Mouse (Mus musculus): ENCODE measurements around the gene Spast.

Gene Spast

DNA sequence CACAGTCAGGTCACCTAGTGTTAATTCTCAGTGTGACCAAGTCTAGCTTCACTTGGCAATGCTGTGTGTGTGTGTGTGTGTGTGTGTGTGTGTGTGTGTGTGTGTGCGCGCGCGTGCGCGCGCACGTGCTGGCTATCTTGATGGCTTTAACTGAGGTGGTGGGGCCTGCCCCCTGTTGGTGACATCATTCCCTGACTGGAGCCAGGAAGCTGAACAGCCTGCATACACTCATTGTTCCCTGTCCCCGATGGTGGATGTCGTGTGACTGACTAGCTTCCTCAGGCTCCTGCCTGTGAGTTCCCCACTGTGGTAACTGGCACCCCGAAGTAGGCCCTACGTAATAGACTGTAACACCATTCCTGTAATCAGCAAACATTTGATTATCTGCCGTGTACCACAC, 92.7 kb downstream of the Spast start:
- peak; percentile 18 for DNase-seq

DNA sequence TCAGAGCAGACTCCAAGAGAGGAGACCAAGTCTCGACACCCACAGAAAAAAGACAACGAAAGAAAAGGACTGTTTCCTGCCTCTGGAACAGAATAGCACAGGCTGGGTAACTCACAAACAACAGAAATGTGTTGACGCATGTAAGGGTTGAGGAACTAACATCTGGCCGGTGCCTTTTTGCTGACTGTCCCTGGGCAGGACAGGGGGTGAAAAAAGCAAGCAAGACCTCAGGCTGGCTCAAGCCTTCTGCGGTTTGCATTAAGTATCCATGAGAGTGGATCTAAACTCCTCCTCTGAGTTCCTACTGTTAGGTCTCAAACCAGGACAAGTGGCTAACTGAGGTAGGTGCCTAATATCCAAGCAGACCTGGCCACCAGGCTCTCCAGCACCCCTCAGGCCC, 93.8 kb downstream of the Spast start:
- DNase-seq: no peak

DNA sequence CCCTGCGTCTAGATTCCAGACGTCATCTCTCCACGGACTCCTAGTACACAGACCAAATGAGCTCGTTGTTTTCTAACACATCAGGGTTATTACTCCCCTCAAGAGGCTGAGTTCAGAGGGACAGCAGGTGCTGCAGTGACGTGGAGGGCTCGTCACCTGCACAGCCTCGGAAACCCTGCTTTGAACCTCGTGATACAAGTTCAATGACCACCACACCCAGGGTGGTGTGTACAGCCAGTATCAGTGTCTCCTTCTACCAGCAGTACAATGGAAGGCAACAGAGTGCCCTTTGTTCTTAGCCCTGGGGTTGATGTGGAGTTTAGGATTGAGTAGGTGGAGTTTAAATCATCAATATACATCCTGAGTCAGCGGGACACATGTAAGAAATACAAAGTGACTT, 99.0 kb downstream of the Spast start:
- no peak for DNase-seq

DNA sequence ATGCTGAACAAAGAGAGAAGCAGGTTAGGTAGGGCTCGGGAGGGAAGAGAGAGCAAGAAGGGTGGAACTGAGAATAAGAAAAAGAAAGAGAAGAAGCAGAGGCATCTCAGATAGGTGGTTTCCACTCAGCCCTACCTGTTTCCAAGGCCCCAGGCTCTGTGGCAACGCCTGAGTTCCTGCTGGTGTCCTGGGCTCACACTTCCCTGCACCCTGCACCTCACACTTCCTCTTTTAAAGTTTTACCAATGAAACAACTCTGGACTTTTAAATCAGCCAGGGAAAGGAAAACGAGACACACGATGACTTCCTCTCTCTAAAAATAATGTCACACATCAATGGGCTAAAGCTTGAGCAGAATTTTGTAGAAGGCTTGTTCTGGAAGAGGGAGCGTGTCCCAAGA, 101.7 kb downstream of the Spast start:
- DNase-seq: no peak
